Comparison of ENCODE assay signal across 8 mouse cellular contexts in genomic region chr12:104751331-104751813, GRCm38 (mm10). TPM values are rescaled to one million over a fixed set of nuclear protein-coding genes. Genes with fewer than 3 reads are reported as not detected.
A peak's percentile ranks its signal among the peaks of the same experiment; 100 is the strongest.
DNase-seq lines count a peak whose midpoint lies in the region; ATAC-seq and TF ChIP-seq lines count a peak whose summit lies in the region.

No protein-coding gene starts in this region.

- peaks cover 4% of the 10 kb centered on the region; the same call in 1 of the 2 replicates for H3K36me3 ChIP-seq in ES-E14 (ENCODE audit: control insufficient read depth, insufficient read depth, low read length, poor library complexity, severe bottlenecking)
- H3K36me3 ChIP-seq in embryonic facial prominence, embryonic 10.5 days (replicated peaks): peaks cover 15% of the 10 kb centered on the region
- no peaks in the 10 kb centered on the region; the same call in 1 of the 2 replicates for H3K36me3 ChIP-seq in heart, embryonic 14.5 days (ENCODE audit: control insufficient read depth, insufficient read depth, low read length)
- peaks cover 4% of the 10 kb centered on the region; the same call in 1 of the 2 replicates for H3K36me3 ChIP-seq in midbrain, embryonic 12.5 days

- WGBS in embryonic facial prominence, embryonic 10.5 days: under 1% methylated on average over 52 of the region's 52 CpGs
- under 1% methylated on average over 46 of the region's 52 CpGs for WGBS in heart, embryonic 14.5 days
- under 1% methylated on average over 42 of the region's 52 CpGs for WGBS in midbrain, embryonic 12.5 days

- H3K9me3 ChIP-seq in ES-E14 (ENCODE audit: control insufficient read depth, insufficient read depth, low read depth, low read length): no peaks in the 10 kb centered on the region
- H3K9me3 ChIP-seq in embryonic facial prominence, embryonic 10.5 days: no peaks in the 10 kb centered on the region
- H3K9me3 ChIP-seq in heart, embryonic 14.5 days (ENCODE audit: control insufficient read depth, low read length): no peaks in the 10 kb centered on the region
- no peaks in the 10 kb centered on the region for H3K9me3 ChIP-seq in midbrain, embryonic 12.5 days

- peaks cover 0 to 3% of the 10 kb centered on the region in 2 experiments; a peak in 2 of 4 replicates for H3K4me1 ChIP-seq in ES-E14 (ENCODE audit: control insufficient read depth in 2 of 2, insufficient read depth in 2 of 2, low read length in 2 of 2, poor library complexity in 1 of 2)
- peaks cover 43% of the 10 kb centered on the region for H3K4me1 ChIP-seq in embryonic facial prominence, embryonic 10.5 days
- peaks cover 14 to 40% of the 10 kb centered on the region in 2 experiments for H3K4me1 ChIP-seq in heart, embryonic 14.5 days (ENCODE audit: control insufficient read depth in 2 of 2, insufficient read depth in 2 of 2, low read length in 2 of 2)
- H3K4me1 ChIP-seq in midbrain, embryonic 12.5 days: peaks cover 43% of the 10 kb centered on the region

- H3K27me3 ChIP-seq in embryonic facial prominence, embryonic 10.5 days (replicated peaks; ENCODE audit: low read depth, poor library complexity, severe bottlenecking): no peaks in the 10 kb centered on the region
- no peaks in the 10 kb centered on the region for H3K27me3 ChIP-seq in heart, embryonic 14.5 days (ENCODE audit: control insufficient read depth, insufficient read depth, low read length)
- no peaks in the 10 kb centered on the region for H3K27me3 ChIP-seq in midbrain, embryonic 12.5 days

- H3K27ac ChIP-seq in ES-E14 (ENCODE audit: insufficient read depth, low read depth, low read length, poor library complexity, severe bottlenecking): 0 out of 2 replicates have a peak overlapping the region, but pooled peaks have one; percentile 13
- peak overlapping the region; percentile 99 for H3K27ac ChIP-seq in embryonic facial prominence, embryonic 10.5 days (replicated peaks)
- peak overlapping the region; percentile 40 to 80 for H3K27ac ChIP-seq in heart, embryonic 14.5 days (replicated peaks in 1 of 2; ENCODE audit: control insufficient read depth in 1 of 2, insufficient read depth in 1 of 2, low read depth in 2 of 2, low read length in 2 of 2)
- peak overlapping the region; percentile 86 for H3K27ac ChIP-seq in midbrain, embryonic 12.5 days (replicated peaks)

- peak overlapping the region; percentile 85 for H3K9ac ChIP-seq in ES-E14 (ENCODE audit: insufficient read depth, low read depth, low read length, poor library complexity, severe bottlenecking)
- peak overlapping the region; percentile 97 for H3K9ac ChIP-seq in heart, embryonic 14.5 days (ENCODE audit: low read length)
- peak overlapping the region; percentile 96 for H3K9ac ChIP-seq in midbrain, embryonic 12.5 days (replicated peaks)

- in situ Hi-C loops in ES-E14 (cut with MboI; ENCODE audit: low sequenced_read_pairs in 2 of 2, unreplicated experiment in 2 of 2): no loop called here

- H3K4me2 ChIP-seq in heart, embryonic 14.5 days (ENCODE audit: low read length): peak overlapping the region; percentile 96
- peak overlapping the region; percentile 89 for H3K4me2 ChIP-seq in midbrain, embryonic 12.5 days (replicated peaks)

- peak; percentile 16; the same call in 1 of the 2 replicates for ATAC-seq in heart, embryonic 14.5 days (ENCODE audit: insufficient number of reproducible peaks, insufficient read depth, low FRiP score, low read depth)
- peak; percentile 23 for ATAC-seq in midbrain, embryonic 12.5 days (ENCODE audit: low FRiP score, low read depth)

- peak; percentile 33 for DNase-seq in kidney, adult 11 months
- DNase-seq in kidney, postnatal 14 days: no peak
- DNase-seq in ES-E14 (ENCODE audit: low read depth, low spot score): no peak
- peak; percentile 65 for DNase-seq in embryonic facial prominence, embryonic 10.5 days (ENCODE audit: low spot score)
- DNase-seq in layer of hippocampus, postnatal 36 days: peak; percentile 23
- DNase-seq in testis, postnatal 14 days (ENCODE audit: low spot score): peak; percentile 71

- peak overlapping the region; percentile 71 to 82 for H3K4me3 ChIP-seq in ES-E14 (ENCODE audit: insufficient read depth in 1 of 2, low read depth in 1 of 2, low read length in 2 of 2, poor library complexity in 1 of 2, severe bottlenecking in 1 of 2)
- H3K4me3 ChIP-seq in embryonic facial prominence, embryonic 10.5 days: peak overlapping the region; percentile 98
- H3K4me3 ChIP-seq in heart, embryonic 14.5 days (ENCODE audit: control insufficient read depth in 1 of 2, insufficient read depth in 1 of 2, low read depth in 1 of 2, low read length in 2 of 2): peak overlapping the region; percentile 82 to 88
- H3K4me3 ChIP-seq in midbrain, embryonic 12.5 days: peak overlapping the region; percentile 93

TF ChIP-seq in ES-E14, 5 proteins besides CTCF, POLR2A, EP300 and RAD21:
- no peak for TF ChIP-seq CHD2 (IDR thresholded peaks at IDR 0.05; ENCODE audit: low read depth, low read length)
- no peak for TF ChIP-seq ZC3H11A (IDR thresholded peaks at IDR 0.05; ENCODE audit: borderline replicate concordance, low read depth, low read length)
- no peak for TF ChIP-seq ZNF384 (IDR thresholded peaks at IDR 0.05; ENCODE audit: low read depth, low read length)
- no peak for TF ChIP-seq HCFC1 (IDR thresholded peaks at IDR 0.05; ENCODE audit: borderline replicate concordance, insufficient read depth, low read length)
- no peak for TF ChIP-seq MAFK (IDR thresholded peaks at IDR 0.05; ENCODE audit: insufficient read depth, low read depth, low read length)

RNA-seq across cellular contexts. Expression of gene Dicer1, which starts 0.4 kb away (rescaled TPM):
- 45.7 and 51.9 TPM in 2 replicates for total RNA-seq in ES-E14 (2012; rRNA removed)
- 52.6 and 54.6 TPM in 2 replicates for polyA plus RNA-seq in embryonic facial prominence, embryonic 10.5 days (2016; fragmentation: Nextera tagmentation; extraction: Ambion mirVana)
- 15.4 and 19.7 TPM in 2 replicates for polyA plus RNA-seq in heart, embryonic 14.5 days (2014; fragmentation: Nextera tagmentation; extraction: Ambion mirVana)
- 10 to 100 TPM; 38.4 to 41.9 TPM for total RNA-seq in layer of hippocampus, postnatal 36 days (2021)
- 55.9 and 63.1 TPM in 2 replicates for polyA plus RNA-seq in midbrain, embryonic 12.5 days (2016; fragmentation: Nextera tagmentation; extraction: Ambion mirVana)

Comparison
In these comparisons a context has a peak if more than half of its experiments do, and no peak if none do; other contexts are left out.
1. DNase-seq: peak in kidney, adult 11 months (single experiment), embryonic facial prominence, embryonic 10.5 days (single experiment), layer of hippocampus, postnatal 36 days (2 of 2) and testis, postnatal 14 days (single experiment); none in kidney, postnatal 14 days (single experiment) and ES-E14 (single experiment).
2. H3K27ac ChIP-seq: peak in every context shown above with its lines; median percentile 99 in embryonic facial prominence, embryonic 10.5 days; 86 in midbrain, embryonic 12.5 days; 60 in heart, embryonic 14.5 days; 13 in ES-E14.
3. Peak in every context shown above with its lines, with median percentiles within 50 percentile points of each other: H3K4me3 ChIP-seq and H3K9ac ChIP-seq.